Mouse (Mus musculus): ENCODE measurements around the gene Tmc5. TPM values are rescaled to one million over a fixed set of nuclear protein-coding genes. Genes with fewer than 3 reads are reported as not detected.

Tmc5 gene
- total RNA-seq, 2 experiments from 2014 or later = 0.89 to 1.2 TPM

Other genes with a start within 250 kb of the Tmc5 start
- gene Syt17, start 149.1 kb upstream of the Tmc5 start, total RNA-seq (2021) = 1 to 10 TPM; 1.9 to 2.2 TPM
- gene Itpripl2, start 105.3 kb upstream of the Tmc5 start, total RNA-seq (2021) = 10 to 100 TPM; 48.3 to 49.2 TPM
- 100 to 1,000 TPM; 103 to 108 TPM for gene Coq7, start 63.9 kb upstream of the Tmc5 start, total RNA-seq (2021)
- gene Tmc7, start 12.6 kb upstream of the Tmc5 start, total RNA-seq (2021) = 1 to 10 TPM; 9.4 TPM
- gene Gde1, start 108.5 kb downstream of the Tmc5 start, total RNA-seq (2021) = 10 to 100 TPM; 30.0 to 38.2 TPM
- gene Ccp110, start 115.3 kb downstream of the Tmc5 start, total RNA-seq (2021) = 1 to 10 TPM; 4.1 to 4.8 TPM
- 10 to 100 TPM; 29.6 to 33.3 TPM for gene Vps35l, start 142.9 kb downstream of the Tmc5 start, total RNA-seq (2021)

Measured in heart, postnatal 10 days (tissue).